Mouse (Mus musculus): ENCODE measurements around the gene 9530053A07Rik.

DNA sequence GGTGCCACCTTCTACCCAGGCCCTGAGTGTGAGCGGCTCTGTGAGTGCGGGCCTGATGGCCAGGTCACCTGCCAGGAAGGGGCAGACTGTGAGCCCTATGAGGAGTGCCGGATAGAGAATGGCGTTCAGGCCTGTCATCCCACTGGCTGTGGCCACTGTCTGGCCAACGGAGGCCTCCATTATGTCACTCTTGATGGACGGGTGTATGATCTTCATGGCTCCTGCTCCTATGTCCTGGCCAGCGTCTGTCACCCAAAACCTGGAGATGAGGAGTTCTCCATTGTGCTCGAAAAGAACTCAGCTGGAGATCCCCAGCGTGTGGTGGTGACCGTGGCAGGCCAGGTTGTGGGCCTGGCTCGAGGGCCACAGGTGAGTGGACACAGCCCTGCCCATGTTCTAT, 23.0 kb upstream of the 9530053A07Rik start:
- TF ChIP-seq POLR2A (IDR thresholded peaks at IDR 0.05; ENCODE audit: control insufficient read depth, low read depth, low read length) (no peak), CTCF (IDR thresholded peaks at IDR 0.05; ENCODE audit: control insufficient read depth, insufficient read depth, insufficient replicate concordance, low read depth, low read length) (no peak)

Measured in testis, adult 2 months (tissue).